Mouse (Mus musculus) adrenal gland (tissue): ENCODE measurements around the gene Isg20l2.

ENCODE experiments used
- intact Hi-C: fragments of 180-260 bp; cut with DNase I; formaldehyde crosslinking; loops from one replicate; pipeline ENCODE4 v1.15.1; 2025

Isg20l2 gene

DNA sequence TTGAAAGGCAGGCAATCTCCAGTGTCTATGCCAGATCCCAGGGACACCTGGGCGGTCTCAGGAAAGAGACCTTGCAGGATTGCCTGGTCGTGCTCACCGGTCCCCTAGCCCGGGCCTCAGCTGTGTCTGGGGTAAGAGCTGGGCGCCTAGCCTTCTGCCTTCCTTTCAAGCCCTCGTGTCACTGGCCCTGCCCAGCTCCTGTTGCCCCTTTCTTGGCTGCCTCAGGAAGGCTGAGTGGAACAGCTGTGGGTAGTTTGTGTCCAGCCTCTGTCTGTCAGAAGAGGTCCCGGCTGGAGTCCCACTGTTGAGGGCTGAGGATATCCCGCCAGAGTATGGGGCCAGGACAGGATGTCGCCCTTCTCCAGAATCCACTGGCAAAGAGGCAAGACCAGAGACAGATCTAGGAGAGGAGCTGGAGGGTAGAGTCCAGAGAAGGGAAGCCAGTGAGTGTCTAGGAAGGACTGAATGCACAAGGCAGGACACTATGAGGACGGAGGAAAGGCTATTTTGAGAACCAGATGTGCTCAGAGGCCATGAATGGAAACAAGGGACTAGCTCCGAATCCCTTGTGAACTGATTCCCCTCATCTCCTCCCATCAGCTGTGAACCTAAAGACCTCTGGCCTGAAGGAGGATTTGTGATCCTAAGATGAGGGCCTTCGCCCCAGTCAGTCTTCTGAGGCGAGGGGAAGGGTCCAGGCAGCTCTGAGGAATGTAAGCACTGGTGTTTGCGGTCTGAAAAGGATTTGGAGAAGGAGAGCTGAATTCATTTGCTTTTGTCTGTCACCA, 43.7 kb downstream of the Isg20l2 start:
- intact Hi-C loops, result no loop called here

DNA sequence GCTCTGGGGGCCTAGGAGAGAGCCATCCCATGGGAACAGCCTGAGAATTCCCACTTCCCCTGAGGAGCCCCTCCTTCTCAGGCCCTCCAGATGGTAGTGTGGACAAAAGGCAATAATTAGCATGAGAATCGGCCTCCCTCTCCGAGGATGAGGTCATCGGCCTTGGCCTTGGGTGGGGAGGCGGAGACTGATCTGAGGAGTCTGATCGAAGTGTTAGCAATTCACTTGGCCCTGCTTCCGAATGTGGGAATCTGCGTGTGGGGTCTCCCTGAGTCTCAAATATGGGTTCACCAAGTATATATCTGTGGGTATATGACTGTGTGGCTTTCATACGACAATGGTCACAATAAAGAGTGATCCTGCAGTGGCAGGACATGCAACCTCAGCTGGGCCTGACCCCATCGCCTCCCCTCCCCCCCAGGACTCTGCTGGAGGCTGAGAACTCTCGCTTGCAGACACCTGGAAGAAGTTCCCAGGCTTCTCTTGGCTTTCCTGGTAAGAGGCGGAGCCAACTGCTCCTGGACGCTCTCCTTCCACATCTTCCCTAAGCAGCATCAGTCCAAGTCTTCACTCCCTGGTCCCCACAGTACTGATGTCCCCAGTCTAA, 44.4 kb downstream of the Isg20l2 start:
- intact Hi-C loops, result no loop called here

DNA sequence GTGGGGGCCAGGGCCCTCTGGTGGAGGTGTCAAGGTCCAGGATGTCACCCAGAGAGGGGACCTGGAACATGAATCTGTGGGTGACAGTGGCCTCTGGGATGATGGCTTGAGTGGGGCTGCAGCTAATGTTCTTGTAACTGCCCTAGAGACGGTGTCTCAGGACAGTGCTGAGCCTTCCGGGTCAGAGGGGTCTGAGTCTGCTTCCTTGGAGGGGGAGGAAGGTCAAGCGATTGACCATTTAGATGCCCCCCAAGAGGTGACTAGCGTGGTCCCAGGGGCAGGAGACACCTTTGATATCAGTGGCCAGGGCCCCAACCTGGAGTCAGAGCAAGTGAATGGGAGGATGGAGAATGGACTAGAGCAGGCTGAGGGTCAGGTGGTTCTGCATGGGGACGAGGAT, 49.4 kb downstream of the Isg20l2 start:
- intact Hi-C loops, result no loop called here

DNA sequence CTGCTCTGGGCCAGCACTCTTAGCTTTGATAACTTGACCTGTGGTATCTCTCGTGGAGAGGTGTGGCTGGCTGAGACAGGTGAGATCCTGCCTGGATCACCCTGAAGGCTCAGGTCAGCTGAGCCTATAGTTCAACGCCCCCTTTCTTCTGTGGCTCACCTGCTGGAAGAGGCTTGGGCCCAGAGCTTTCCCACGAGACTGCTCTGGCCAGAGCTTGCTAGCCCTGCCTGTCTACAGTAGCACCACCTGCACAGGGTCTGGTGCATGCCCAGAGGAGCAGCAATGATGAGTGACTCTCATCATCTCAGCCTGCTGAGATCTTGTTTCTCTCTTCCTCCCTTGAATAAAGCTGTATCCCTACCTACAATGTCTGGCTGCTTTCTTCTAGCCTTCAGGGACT, 50.0 kb downstream of the Isg20l2 start:
- intact Hi-C loops, result loop anchor here (10.0 kb wide), 1 partner anchor 45 kb away; the partner anchor contains the start of genes Isg20l2 and Rrnad1

DNA sequence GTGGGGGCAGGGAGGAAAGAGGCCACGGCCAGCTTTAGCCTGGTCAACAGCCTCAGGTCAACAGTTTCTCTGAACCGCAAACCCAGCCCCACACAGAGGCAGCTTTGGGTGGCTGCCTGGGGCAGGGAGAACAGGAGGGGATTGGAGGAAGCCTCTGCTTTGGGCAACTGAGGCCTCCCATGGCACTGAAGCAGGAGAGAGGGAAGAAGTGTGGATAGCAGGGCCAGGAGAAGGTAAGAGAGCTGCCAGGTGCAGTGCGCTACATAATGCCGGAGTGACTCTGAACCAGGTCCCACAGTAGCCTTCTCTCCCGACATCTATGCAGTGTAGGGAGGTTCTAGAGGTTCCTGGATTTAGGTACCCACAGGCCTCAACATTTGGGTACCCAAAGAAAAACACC, 50.6 kb downstream of the Isg20l2 start:
- intact Hi-C loops, result loop anchor here (10.0 kb wide), 1 partner anchor 46 kb away; the partner anchor contains the start of genes Isg20l2 and Rrnad1

DNA sequence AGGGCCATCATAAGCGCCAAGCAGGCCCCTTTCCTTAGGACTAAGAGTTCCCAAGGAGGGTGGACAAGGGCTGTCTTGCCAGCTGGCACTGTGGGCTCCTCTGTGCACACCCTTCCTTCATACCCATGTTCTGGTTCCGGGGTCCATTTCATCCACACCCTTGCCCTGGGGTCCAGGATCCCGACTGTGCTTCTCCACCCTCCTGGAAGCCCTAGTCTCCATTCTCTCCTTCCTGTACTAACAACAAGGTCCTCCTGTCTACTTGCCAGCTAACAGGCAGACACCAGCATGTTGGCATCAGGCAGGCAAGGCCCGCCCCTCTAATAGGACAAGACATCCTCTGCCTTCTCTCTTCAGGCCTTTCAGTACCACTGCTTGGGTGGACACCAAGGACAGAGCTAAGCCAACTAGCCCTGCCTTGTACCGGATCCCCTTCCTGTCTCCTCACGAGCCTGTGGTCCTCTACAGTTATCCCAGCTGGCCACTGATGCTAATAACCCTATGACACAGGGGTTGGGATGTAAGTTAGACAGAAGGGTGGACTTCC, 51.2 kb downstream of the Isg20l2 start:
- intact Hi-C loops, result loop anchor here (10.0 kb wide), 1 partner anchor 46 kb away; the partner anchor contains the start of genes Isg20l2 and Rrnad1

DNA sequence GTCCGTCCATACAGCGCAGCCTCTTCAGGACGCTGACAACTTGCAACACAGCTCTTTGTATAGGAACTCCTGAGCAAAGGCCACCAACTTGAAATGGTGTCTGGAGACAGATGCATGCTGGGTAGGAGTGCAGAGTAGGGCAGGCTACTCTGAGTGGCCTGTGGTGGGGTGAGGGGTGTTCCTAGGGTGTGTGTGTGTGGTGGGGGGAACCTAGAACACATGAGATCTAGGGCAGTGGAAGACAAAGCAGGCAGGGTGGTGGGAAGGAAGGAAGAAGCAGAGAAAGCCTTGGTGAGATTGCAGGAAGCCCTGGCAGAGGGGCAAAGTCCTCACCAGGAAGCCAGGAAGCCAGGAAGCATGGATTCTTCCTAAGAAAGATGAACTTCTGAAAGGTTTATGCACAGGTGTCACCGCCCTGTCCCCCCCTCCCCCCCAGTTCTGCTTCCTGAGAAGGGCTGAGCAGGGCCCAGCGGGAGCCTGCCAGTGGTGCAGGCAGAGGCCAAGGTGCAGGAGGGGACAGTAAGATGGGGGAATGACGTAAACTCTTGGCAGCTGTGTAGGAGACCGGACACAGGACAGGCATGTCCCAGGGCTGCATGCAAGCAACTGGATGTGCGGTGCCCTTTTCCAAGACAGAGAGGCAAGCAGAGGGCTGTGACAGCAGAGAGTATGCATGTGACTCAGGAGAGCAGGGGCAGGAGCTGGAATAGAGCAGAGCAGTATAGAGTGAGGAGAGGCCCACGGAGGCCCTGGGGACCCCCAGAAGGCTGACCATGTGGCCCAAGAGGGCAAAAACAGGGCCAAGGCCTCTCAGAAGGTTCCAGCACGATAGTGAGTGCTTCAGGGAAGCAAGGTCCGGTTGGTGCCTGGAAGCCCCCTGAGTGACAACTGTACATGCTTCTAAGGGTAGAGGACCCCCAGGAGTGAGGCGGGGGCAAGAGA, 52.1 kb downstream of the Isg20l2 start:
- intact Hi-C loops, result loop anchor here (10.0 kb wide), 1 partner anchor 47 kb away; the partner anchor contains the start of genes Isg20l2 and Rrnad1

DNA sequence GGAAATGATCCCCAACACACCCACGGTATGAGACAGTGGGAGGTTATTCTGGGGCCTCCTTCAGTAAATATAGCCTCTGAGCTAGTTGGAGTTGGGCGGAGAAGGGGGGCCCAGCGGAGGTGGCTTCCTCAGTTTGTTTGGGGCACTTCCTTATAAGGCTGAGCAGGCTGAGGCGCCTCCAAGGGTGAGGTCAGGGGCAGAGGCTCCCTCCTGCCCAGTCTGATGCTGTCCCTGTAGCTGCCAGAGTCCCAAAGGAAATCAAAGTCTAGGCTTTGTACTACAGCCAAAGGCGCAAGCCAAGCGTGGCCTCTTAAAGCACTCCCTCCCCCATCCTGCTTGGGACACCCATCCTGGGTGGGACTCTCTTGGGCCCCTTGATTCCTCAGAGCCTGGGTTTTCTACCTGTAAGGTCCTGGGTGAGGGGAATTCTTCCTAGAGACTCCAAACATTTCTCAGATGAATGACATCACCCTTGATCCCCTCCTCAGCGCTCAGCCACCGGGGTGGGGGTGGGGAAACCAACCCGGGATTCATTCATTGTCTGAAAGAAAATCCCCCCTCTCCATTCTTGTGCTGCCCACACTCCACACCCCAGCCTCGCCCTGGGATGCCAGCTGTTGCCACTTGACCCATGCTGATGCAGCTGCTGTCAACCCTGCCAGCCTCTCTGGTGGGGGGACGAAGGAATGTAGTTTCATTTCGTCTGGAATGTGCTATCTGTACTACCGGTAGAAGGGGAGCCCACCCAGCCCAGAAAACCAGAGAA, 52.9 kb downstream of the Isg20l2 start:
- intact Hi-C loops, result loop anchor here (10.0 kb wide), 1 partner anchor 48 kb away; the partner anchor contains the start of genes Isg20l2 and Rrnad1

DNA sequence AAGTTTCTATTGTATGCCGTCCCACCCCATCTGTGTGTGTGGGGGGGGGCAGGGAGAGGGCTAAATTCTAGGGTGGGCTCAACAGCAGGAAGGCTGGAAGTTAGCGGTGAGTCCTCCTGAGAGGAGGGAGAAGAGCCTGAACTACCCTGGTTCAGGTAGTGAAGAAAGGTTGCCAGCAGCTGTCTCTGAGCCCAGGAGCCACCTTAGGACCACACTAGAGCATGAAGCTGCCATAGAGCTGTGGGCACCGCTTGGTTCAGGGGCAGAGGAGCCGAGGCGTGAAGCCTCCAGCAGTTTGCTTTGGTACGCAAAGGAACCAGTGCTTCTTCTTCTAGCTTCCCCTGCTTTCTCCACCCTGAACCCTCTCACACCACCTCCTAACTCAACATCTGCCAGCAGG, 53.5 kb downstream of the Isg20l2 start:
- intact Hi-C loops, result loop anchor here (10.0 kb wide), 1 partner anchor 49 kb away; the partner anchor contains the start of genes Isg20l2 and Rrnad1

DNA sequence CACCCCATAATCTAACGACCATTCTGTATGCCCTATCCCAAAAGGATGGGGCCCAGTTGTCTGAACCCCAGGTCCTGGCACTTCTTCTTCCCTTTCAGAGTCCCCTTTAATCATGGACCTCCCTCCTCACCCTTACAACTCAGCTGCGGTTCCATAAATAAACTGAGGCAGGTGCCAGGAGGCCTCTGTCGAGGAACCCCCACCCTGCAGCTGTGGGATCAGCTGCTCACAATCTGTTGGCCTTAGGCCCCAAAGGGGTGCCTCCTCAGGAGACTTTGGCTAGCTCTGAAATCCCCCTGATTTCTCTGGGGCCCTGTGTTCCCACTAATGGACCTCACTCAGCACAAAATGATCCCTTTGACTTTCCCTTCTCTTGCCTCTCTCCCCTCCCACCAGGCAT, 54.0 kb downstream of the Isg20l2 start:
- intact Hi-C loops, result loop anchor here (10.0 kb wide), 1 partner anchor 49 kb away; the partner anchor contains the start of genes Isg20l2 and Rrnad1

DNA sequence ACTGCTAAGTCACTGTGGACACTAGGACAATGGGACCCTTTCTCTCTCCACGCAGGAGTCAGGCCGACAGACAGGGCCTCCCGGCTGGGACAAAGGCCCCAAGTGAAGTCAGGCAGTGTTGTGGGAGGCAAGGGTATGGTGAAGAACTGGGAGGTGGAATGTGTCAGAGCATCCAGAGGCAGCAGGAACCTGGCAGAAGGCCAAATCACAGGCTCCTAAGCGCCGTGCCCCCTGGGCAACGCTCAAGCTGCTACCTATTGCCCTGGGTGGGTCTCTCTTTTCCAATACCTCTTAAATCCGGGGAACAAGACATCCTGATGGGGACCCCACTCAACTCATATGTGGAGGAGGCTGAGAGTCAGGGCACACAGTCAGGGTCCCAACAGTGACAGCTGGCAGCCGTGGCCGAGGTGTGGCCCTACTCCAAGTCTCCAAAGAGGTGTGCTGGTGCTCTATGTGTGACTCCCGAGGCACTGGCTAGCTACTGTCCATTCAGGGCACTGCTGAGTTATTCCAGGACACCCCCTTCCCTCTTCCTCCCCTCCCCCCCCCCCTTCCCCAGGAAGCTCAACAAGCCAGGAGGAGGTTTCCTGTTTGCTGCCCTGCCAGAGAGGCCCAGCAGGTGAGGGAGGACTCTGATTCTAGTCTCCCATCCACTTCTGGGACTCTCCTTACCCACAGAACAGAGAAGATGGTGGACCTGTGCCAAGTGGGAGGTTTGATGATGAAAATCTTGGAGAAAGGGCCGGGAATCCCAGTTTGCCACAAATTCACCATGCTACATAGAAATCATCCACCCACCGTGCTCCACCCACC, 55.6 kb downstream of the Isg20l2 start:
- intact Hi-C loops, result loop anchor here (10.0 kb wide), 1 partner anchor 51 kb away; the partner anchor contains the start of genes Isg20l2 and Rrnad1

DNA sequence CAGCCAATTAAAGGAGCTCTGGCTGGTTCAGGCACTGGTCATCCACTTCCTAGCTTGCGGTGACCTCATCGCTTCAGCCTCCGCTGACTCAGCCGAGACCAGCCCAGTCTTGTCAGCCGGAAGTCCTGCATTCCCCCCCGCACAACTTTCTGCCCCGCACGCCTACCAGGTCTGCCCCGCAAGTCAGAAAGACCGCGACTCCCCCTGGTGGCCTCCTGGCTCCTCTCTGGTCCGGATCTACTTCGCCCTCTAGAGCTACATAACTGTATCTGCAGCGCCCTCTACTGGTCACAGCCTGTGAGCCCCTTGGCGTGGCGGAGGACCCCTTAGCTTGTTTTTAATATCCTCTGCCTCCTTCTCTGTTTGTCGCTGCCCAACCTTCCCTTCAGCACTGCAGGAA, 56.8 kb downstream of the Isg20l2 start:
- intact Hi-C loops, result loop anchor here (1.0 to 10.0 kb wide), 2 partner anchors 17 to 52 kb away; partner anchors contain the start of genes Isg20l2 and Rrnad1

DNA sequence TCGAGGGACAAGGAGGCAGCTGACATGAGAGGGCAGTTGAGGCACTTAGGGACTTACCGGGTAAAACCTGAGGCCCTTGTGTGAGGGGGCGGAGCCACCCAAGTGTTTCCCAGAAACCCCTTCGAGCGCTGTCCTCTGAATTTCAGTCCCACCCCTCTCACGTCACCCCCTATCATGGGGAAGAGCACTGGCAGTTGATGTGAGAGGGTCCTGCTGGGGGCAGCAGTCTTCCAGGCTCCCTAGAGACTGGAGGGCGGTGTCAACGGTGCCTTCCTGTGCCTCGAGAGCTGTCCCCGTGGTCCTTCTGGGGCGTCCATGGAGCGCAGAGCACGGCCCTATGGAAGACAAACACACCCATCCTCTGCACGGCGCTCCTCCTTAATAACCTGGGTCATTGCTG, 57.5 kb downstream of the Isg20l2 start:
- intact Hi-C loops, result loop anchor here (1.0 to 10.0 kb wide), 2 partner anchors 17 to 53 kb away; partner anchors contain the start of genes Isg20l2 and Rrnad1

DNA sequence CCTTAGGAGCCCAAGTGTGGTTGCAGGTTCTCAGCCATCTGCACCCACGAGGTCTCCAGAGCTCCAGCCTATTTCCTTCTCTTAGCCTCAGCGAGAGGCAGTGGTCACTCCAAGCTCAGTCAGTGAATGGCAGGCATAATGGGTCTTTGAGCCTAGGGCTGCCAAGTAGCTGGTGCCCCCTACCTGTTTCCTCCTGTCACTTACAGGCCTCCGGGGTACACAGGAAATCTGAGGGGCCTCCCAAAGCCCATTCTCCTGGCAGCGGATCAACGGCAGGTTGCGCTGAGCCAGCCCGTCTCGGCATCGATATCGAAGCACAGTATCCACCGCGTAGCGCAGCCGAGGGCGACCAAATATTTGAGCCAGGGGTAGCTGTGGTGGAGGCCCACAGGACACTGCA, 58.0 kb downstream of the Isg20l2 start:
- intact Hi-C loops, result loop anchor here (10.0 kb wide), 1 partner anchor 53 kb away; the partner anchor contains the start of genes Isg20l2 and Rrnad1

DNA sequence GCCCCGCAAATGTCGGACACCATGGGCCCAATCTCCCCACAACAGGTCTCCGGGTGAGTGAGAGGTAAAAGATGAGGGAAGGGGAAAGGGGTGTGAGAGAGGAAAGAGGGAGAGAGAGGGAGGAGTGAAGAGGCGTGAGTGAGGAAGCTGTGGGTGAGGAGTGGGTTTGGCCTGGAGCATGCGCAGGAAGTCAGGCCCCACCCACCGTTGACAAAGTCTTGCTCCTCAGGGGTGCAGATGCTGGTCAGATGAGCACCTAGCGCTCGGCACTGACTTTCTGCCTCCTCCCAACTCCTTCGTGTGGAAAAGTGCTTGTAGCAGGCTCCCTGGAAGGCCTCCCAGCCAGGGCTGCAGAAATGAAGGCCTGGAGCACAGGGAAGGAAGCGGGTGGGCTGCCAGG, 59.8 kb downstream of the Isg20l2 start:
- intact Hi-C loops, result loop anchor here (10.0 kb wide), 1 partner anchor 55 kb away; the partner anchor contains the start of genes Isg20l2 and Rrnad1
